Mouse (Mus musculus) v-Abl transformed pro-B cells (cell line): ENCODE measurements around the gene Kif23.

ENCODE experiments used
- in situ Hi-C, 2 experiments: fragments of 400-800 bp; cut with MboI; formaldehyde crosslinking; loops; one replicate each; pipeline ENCODE4 v1.15.1; 2025; ENCODE audit not compliant: unreplicated experiment in 2 of 2

The Kif23 gene

GRCm38 (mm10) chr9:61952241-61952640, 5.7 kb upstream of the Kif23 start:
- in situ Hi-C loops: loop anchor here (5.0 to 10.0 kb wide), 2 partner anchors 290 to 293 kb away; no protein-coding TSS in a partner anchor

GRCm38 (mm10) chr9:61947402-61948346, 1.1 kb upstream of the Kif23 start:
- in situ Hi-C loops: loop anchor here (5.0 to 10.0 kb wide), 2 partner anchors 40 to 397 kb away; partner anchors contain the start of gene Anp32a (in 1 of the 2)

- in situ Hi-C loops: loop anchor here (5.0 to 10.0 kb wide), 2 partner anchors 41 to 399 kb away; partner anchors contain the start of gene Anp32a (in 1 of the 2)
Measured at GRCm38 (mm10) chr9:61945973-61946611, 482 bp downstream of the Kif23 start.

GRCm38 (mm10) chr9:61941054-61941453, 5.5 kb downstream of the Kif23 start:
- in situ Hi-C loops: loop anchor here in 1 of 2 experiments (10.0 kb wide), 1 partner anchor 404 kb away; the partner anchor contains the start of gene Anp32a

- in situ Hi-C loops: no loop called here
Measured at GRCm38 (mm10) chr9:61933333-61933732, 13.2 kb downstream of the Kif23 start.

GRCm38 (mm10) chr9:61932009-61932408, 14.6 kb downstream of the Kif23 start:
- in situ Hi-C loops: no loop called here

GRCm38 (mm10) chr9:61925086-61925660, 21.4 kb downstream of the Kif23 start:
- in situ Hi-C loops: no loop called here

GRCm38 (mm10) chr9:61920331-61920730, 26.2 kb downstream of the Kif23 start:
- in situ Hi-C loops: loop anchor here in 1 of 2 experiments (25.0 kb wide), 1 partner anchor 1958 kb away; the partner anchor contains the start of gene Nr2e3

DNA sequence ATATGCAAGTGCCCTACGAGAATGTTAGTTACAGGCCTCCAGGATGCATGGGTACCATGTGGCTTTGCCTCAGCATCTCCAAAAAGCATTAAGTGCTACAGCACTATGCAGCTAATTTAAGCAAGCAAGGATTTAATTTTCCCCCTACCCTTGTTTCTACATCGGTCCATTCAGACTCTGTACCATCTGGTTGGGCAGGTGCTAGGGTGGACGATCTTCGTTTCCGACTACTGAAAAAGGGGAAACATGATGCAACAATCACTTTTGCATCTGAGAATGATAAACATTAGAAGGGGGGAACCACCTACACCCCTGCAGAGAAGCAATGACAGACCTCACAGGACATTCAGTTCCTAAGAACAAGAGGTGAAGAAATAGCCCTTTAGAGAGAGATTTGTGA, 27.1 kb downstream of the Kif23 start:
- in situ Hi-C loops: loop anchor here in 1 of 2 experiments (25.0 kb wide), 1 partner anchor 1957 kb away; the partner anchor contains the start of gene Nr2e3

GRCm38 (mm10) chr9:61917436-61917835, 29.1 kb downstream of the Kif23 start:
- in situ Hi-C loops: loop anchor here in 1 of 2 experiments (25.0 kb wide), 1 partner anchor 1955 kb away; the partner anchor contains the start of gene Nr2e3

- in situ Hi-C loops: loop anchor here in 1 of 2 experiments (25.0 kb wide), 1 partner anchor 1955 kb away; the partner anchor contains the start of gene Nr2e3
Measured at GRCm38 (mm10) chr9:61916986-61917385, 29.6 kb downstream of the Kif23 start.

DNA sequence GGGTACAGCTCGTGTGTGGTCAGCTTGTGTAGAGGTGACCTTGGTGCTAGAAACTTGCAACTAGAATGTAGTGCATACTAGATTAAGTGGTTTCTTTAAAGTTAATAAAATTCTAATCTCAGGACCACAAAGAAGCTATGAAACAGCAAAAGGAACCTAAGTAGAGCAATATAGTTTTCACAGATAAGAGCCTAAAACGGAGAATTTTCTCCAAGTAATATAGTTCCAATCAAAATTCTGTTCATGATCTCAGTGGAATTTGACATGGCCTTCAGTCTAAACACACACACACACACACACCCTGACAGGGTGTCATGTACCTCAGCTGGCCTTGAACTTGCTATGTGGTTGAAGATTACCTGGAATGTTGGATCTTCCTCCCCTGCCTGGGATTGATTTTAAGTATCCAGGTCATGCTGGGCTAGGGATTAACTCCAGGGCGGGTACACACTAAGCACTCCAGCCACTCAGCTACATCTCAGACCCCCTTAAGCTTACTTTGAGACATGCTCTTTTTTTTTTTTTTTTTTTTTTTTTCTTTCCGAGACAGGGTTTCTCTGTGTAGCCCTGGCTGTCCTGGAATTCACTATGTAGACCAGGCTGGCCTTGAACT, 31.1 kb downstream of the Kif23 start:
- in situ Hi-C loops: loop anchor here in 1 of 2 experiments (25.0 kb wide), 1 partner anchor 1953 kb away; the partner anchor contains the start of gene Nr2e3

GRCm38 (mm10) chr9:61914917-61915300, 31.7 kb downstream of the Kif23 start:
- in situ Hi-C loops: loop anchor here in 1 of 2 experiments (25.0 kb wide), 1 partner anchor 1953 kb away; the partner anchor contains the start of gene Nr2e3

- in situ Hi-C loops: loop anchor here in 1 of 2 experiments (25.0 kb wide), 1 partner anchor 1952 kb away; the partner anchor contains the start of gene Nr2e3
Measured at GRCm38 (mm10) chr9:61914203-61914916, 32.2 kb downstream of the Kif23 start, which contains the start of gene Rplp1. Gene Rplp1 (minus strand): TSS chr9:61914542.

DNA sequence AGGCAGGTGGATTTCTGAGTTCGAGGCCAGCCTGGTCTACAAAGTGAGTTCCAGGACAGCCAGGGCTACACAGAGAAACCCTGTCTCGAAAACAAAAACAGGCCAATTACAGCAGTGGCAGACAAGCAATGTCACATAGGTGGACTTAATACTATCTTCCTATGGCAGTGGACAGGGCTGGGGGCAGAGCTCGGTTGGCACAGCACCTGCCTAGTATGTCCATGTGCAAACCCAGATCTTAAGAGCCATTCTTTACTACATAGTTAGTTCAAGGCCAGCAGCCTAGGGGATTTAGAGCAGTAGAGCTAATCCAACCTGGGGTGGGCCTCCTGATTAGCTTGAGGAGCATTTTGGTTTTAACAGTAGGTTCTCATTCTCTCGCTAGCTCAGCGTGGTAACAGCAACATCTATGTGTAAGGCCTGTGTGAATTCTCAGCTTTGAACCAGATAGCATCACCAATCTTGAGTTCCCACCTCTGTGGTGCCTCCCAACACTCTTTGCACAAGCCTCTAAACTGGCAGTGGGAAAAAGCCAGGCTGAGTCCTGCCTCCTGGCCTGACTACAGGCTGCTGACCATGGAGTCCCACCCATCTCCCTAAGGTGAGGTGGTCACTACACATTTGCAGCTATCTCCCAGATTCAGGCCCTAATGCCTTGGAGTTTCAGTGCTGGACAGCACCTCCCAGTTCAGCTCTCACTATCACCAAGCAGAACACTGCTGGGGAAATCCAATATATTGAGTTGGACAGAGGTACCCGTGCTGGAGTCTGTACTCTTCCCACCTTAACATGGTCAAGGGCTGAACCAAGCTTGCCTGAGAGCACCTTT, 35.1 kb downstream of the Kif23 start:
- in situ Hi-C loops: loop anchor here in 1 of 2 experiments (25.0 kb wide), 1 partner anchor 1949 kb away; the partner anchor contains the start of gene Nr2e3

GRCm38 (mm10) chr9:61910526-61911256, 35.9 kb downstream of the Kif23 start:
- in situ Hi-C loops: loop anchor here in 1 of 2 experiments (25.0 kb wide), 1 partner anchor 1948 kb away; the partner anchor contains the start of gene Nr2e3

DNA sequence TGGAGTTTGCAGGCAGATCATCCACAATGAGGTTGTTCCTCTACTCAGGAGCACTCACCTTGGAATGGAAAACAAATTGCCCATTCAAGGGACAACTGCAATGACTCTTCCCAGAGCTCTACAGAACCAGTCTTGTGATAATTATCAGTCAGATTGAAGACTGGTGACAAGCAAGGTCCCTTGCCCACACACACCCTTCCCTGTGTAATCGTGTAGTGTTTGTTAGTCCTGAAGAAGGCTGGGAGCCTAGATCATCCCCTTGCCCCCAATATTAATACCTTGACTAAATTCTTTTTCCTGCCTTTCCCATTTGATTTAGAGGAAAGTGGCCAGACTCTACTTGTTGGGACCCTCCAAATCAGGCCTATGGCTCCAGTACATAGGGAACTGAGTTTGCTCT, 36.9 kb downstream of the Kif23 start:
- in situ Hi-C loops: loop anchor here (5.0 to 25.0 kb wide), 5 partner anchors 75 to 1947 kb away; partner anchors contain the start of gene Nr2e3 (in 1 of the 2)
